Mouse (Mus musculus): Measurements from ENCODE around the gene Pnkd. TPM values are rescaled to one million over a fixed set of nuclear protein-coding genes. Genes with fewer than 3 reads are reported as not detected.
"Not testable (repeated sequence)": the region's sequence is repeated elsewhere in the genome, so short reads cannot be mapped to it uniquely, and the experiment has no call there.

Gene Pnkd
- polyA plus RNA-seq, 1 experiment, result 201 TPM

GRCm38 (mm10) chr1:74335436-74336170, 50.9 kb downstream of the Pnkd start:
- H3K4me1 ChIP-seq (ENCODE audit: control insufficient read depth, insufficient read depth, low read length), result peaks cover 29% of the 10 kb centered on the region

GRCm38 (mm10) chr1:74337241-74337771, 52.6 kb downstream of the Pnkd start:
- Histone ChIP-seq H3K27ac (ENCODE audit: insufficient read depth, low read length) (no peak overlapping the region), H3K4me1 (ENCODE audit: control insufficient read depth, insufficient read depth, low read length) (peaks cover 29% of the 10 kb centered on the region), H3K27me3 (ENCODE audit: control insufficient read depth, insufficient read depth, low read length) (no peaks in the 10 kb centered on the region), H3K4me3 (replicated peaks; ENCODE audit: insufficient read depth, low read depth, low read length) (no peak overlapping the region)
- DNase-seq, result peak in 1 of 2 experiments; percentile 44
- WGBS, result 46% methylated on average over 3 of the region's 3 CpGs
- TF ChIP-seq CTCF (IDR thresholded peaks at IDR 0.05; ENCODE audit: borderline replicate concordance, insufficient read depth, low read depth, low read length), result no peak
- TF ChIP-seq POLR2A (IDR thresholded peaks at IDR 0.05; ENCODE audit: borderline replicate concordance, insufficient read depth, low read length), result no peak

More at GRCm38 (mm10) chr1:74335436-74336170, 50.9 kb downstream of the Pnkd start:
- Histone ChIP-seq H3K27me3 (ENCODE audit: control insufficient read depth, insufficient read depth, low read length) (no peaks in the 10 kb centered on the region), H3K4me3 (replicated peaks; ENCODE audit: insufficient read depth, low read depth, low read length) (no peak overlapping the region), H3K27ac (ENCODE audit: insufficient read depth, low read length) (peak overlapping the region; percentile 6)
- WGBS, result 43% methylated on average over 6 of the region's 6 CpGs
- peak; percentile 48 to 61 for DNase-seq
- TF ChIP-seq CTCF (IDR thresholded peaks at IDR 0.05; ENCODE audit: borderline replicate concordance, insufficient read depth, low read depth, low read length), result no peak
- TF ChIP-seq POLR2A (IDR thresholded peaks at IDR 0.05; ENCODE audit: borderline replicate concordance, insufficient read depth, low read length), result no peak

GRCm38 (mm10) chr1:74338013-74338412, 53.3 kb downstream of the Pnkd start:
- H3K27ac ChIP-seq (ENCODE audit: insufficient read depth, low read length), result no peak overlapping the region
- 79% methylated on average over 5 of the region's 5 CpGs for WGBS
- TF ChIP-seq POLR2A (IDR thresholded peaks at IDR 0.05; ENCODE audit: borderline replicate concordance, insufficient read depth, low read length), result no peak
- no peak for TF ChIP-seq CTCF (IDR thresholded peaks at IDR 0.05; ENCODE audit: borderline replicate concordance, insufficient read depth, low read depth, low read length)
- peaks cover 30% of the 10 kb centered on the region for H3K4me1 ChIP-seq (ENCODE audit: control insufficient read depth, insufficient read depth, low read length)
- DNase-seq, result no peak
- no peak overlapping the region for H3K4me3 ChIP-seq (replicated peaks; ENCODE audit: insufficient read depth, low read depth, low read length)
- no peaks in the 10 kb centered on the region for H3K27me3 ChIP-seq (ENCODE audit: control insufficient read depth, insufficient read depth, low read length)

GRCm38 (mm10) chr1:74338626-74339025, 53.9 kb downstream of the Pnkd start:
- WGBS, result 88% methylated on average over 4 of the region's 4 CpGs
- H3K27me3 ChIP-seq (ENCODE audit: control insufficient read depth, insufficient read depth, low read length), result no peaks in the 10 kb centered on the region
- no peak overlapping the region for H3K27ac ChIP-seq (ENCODE audit: insufficient read depth, low read length)
- no peak for TF ChIP-seq POLR2A (IDR thresholded peaks at IDR 0.05; ENCODE audit: borderline replicate concordance, insufficient read depth, low read length)
- TF ChIP-seq CTCF (IDR thresholded peaks at IDR 0.05; ENCODE audit: borderline replicate concordance, insufficient read depth, low read depth, low read length), result no peak
- peaks cover 36% of the 10 kb centered on the region for H3K4me1 ChIP-seq (ENCODE audit: control insufficient read depth, insufficient read depth, low read length)
- no peak for DNase-seq
- H3K4me3 ChIP-seq (replicated peaks; ENCODE audit: insufficient read depth, low read depth, low read length), result no peak overlapping the region

- no peak overlapping the region for H3K4me3 ChIP-seq (replicated peaks; ENCODE audit: insufficient read depth, low read depth, low read length)
- no peak for DNase-seq
- TF ChIP-seq POLR2A (IDR thresholded peaks at IDR 0.05; ENCODE audit: borderline replicate concordance, insufficient read depth, low read length) (no peak), CTCF (IDR thresholded peaks at IDR 0.05; ENCODE audit: borderline replicate concordance, insufficient read depth, low read depth, low read length) (no peak)
- H3K27me3 ChIP-seq (ENCODE audit: control insufficient read depth, insufficient read depth, low read length), result no peaks in the 10 kb centered on the region
- H3K4me1 ChIP-seq (ENCODE audit: control insufficient read depth, insufficient read depth, low read length), result peaks cover 36% of the 10 kb centered on the region
- H3K27ac ChIP-seq (ENCODE audit: insufficient read depth, low read length), result no peak overlapping the region
- 90% methylated on average over 9 of the region's 9 CpGs for WGBS
Measured at GRCm38 (mm10) chr1:74339917-74340316, 55.2 kb downstream of the Pnkd start.

- peaks cover 34% of the 10 kb centered on the region for H3K4me1 ChIP-seq (ENCODE audit: control insufficient read depth, insufficient read depth, low read length)
- H3K27ac ChIP-seq (ENCODE audit: insufficient read depth, low read length), result no peak overlapping the region
- TF ChIP-seq CTCF (IDR thresholded peaks at IDR 0.05; ENCODE audit: borderline replicate concordance, insufficient read depth, low read depth, low read length), result no peak
- no peak for TF ChIP-seq POLR2A (IDR thresholded peaks at IDR 0.05; ENCODE audit: borderline replicate concordance, insufficient read depth, low read length)
- H3K4me3 ChIP-seq (replicated peaks; ENCODE audit: insufficient read depth, low read depth, low read length), result no peak overlapping the region
- peak; percentile 51 to 52 for DNase-seq
- no peaks in the 10 kb centered on the region for H3K27me3 ChIP-seq (ENCODE audit: control insufficient read depth, insufficient read depth, low read length)
- 15% methylated on average over 6 of the region's 6 CpGs for WGBS
Measured at GRCm38 (mm10) chr1:74340361-74340764, 55.6 kb downstream of the Pnkd start.

GRCm38 (mm10) chr1:74340992-74341391, 56.3 kb downstream of the Pnkd start:
- not testable (repeated sequence) for H3K27ac ChIP-seq (ENCODE audit: insufficient read depth, low read length); H3K27me3 ChIP-seq (ENCODE audit: control insufficient read depth, insufficient read depth, low read length); DNase-seq; H3K4me3 ChIP-seq (replicated peaks; ENCODE audit: insufficient read depth, low read depth, low read length)
- WGBS, result 95% methylated on average over 4 of the region's 4 CpGs
- H3K4me1 ChIP-seq (ENCODE audit: control insufficient read depth, insufficient read depth, low read length), result peaks cover 30% of the 10 kb centered on the region

GRCm38 (mm10) chr1:74341898-74342297, 57.2 kb downstream of the Pnkd start:
- H3K4me1 ChIP-seq (ENCODE audit: control insufficient read depth, insufficient read depth, low read length), result peaks cover 28% of the 10 kb centered on the region
- no peaks in the 10 kb centered on the region for H3K27me3 ChIP-seq (ENCODE audit: control insufficient read depth, insufficient read depth, low read length)
- DNase-seq, result no peak
- no peak for TF ChIP-seq POLR2A (IDR thresholded peaks at IDR 0.05; ENCODE audit: borderline replicate concordance, insufficient read depth, low read length)
- 89% methylated on average over 7 of the region's 7 CpGs for WGBS
- H3K27ac ChIP-seq (ENCODE audit: insufficient read depth, low read length), result no peak overlapping the region
- H3K4me3 ChIP-seq (replicated peaks; ENCODE audit: insufficient read depth, low read depth, low read length), result no peak overlapping the region
